Mouse (Mus musculus) E14TG2a.4 (cell line): ENCODE data around the gene Tshz2.

Source experiments
- CTCF ChIP-seq: conservative IDR thresholded peaks from 2 replicates; pipeline ENCODE4 v1.5.1; 2014; ENCODE audit warnings: low read length
- NANOG ChIP-seq: IDR thresholded peaks from 2 replicates; pipeline ENCODE4 v1.6.1; 2014; ENCODE audit warnings: borderline replicate concordance, low read length, mixed read lengths
- POU5F1 ChIP-seq: IDR thresholded peaks from 2 replicates; pipeline ENCODE4 v1.6.1; 2014; ENCODE audit warnings: low read length, borderline replicate concordance

- TF ChIP-seq CTCF, result no peak
- no peak for TF ChIP-seq NANOG
- TF ChIP-seq POU5F1, result no peak
Measured at GRCm38 (mm10) chr2:169927401-169927800, 294.6 kb downstream of the Tshz2 start.
